Mouse (Mus musculus) liver, embryonic 14.5 days (tissue): ENCODE results near the gene Ccdc61. TPM values are rescaled to one million over a fixed set of nuclear protein-coding genes. Genes with fewer than 3 reads are reported as not detected.

Experiments
- ATAC-seq: fragments of 200-750 bp; cut with Nextera tagmentation; 2 replicates; pipeline ENCODE4 v1.8.0; 2017; ENCODE audit warnings: moderate number of reproducible peaks, mild to moderate bottlenecking, moderate library complexity; ENCODE audit not compliant: insufficient read depth
- DNase-seq, 3 experiments: peaks; one replicate each; pipeline ENCODE4 v3.0.0-alpha.2; 2012 to 2013; ENCODE audit warnings: low read depth in 3 of 3, low spot score in 3 of 3
- H3K27ac ChIP-seq: fragments of 300-500 bp; sonication (generic); 2 replicates; pipeline ENCODE4 v1.5.1; 2014; ENCODE audit warnings: moderate library complexity, mild to moderate bottlenecking, control low read depth, inconsistent platforms
- H3K27me3 ChIP-seq: fragments of 300-500 bp; sonication (generic); 2 replicates; pipeline ENCODE4 v1.6.1; 2014; ENCODE audit warnings: mild to moderate bottlenecking, low read length, moderate library complexity; ENCODE audit not compliant: control insufficient read depth, insufficient read depth
- H3K36me3 ChIP-seq: fragments of 300-500 bp; sonication (generic); replicated peaks from 2 replicates; pipeline ENCODE4 v1.6.1; 2014; ENCODE audit warnings: low read depth; ENCODE audit not compliant: control insufficient read depth, insufficient read depth
- H3K4me1 ChIP-seq, 2 experiments: fragments of 200-500 bp in 1 of 2; fragments of 300-500 bp in 1 of 2; sonication (generic) in 1 of 2; replicated peaks; 2 replicates each; pipeline ENCODE4 v1.6.1; 2012 to 2014; ENCODE audit warnings: antibody characterized with exemption in 1 of 2, inconsistent platforms in 1 of 2, low read length in 1 of 2; ENCODE audit not compliant: control insufficient read depth in 2 of 2, insufficient read depth in 2 of 2
- H3K4me2 ChIP-seq: fragments of 300-500 bp; sonication (generic); 2 replicates; pipeline ENCODE4 v1.6.1; 2014; ENCODE audit warnings: low read depth, mild to moderate bottlenecking, control low read depth, moderate library complexity
- H3K4me3 ChIP-seq, 2 experiments: fragments of 200-500 bp in 1 of 2; fragments of 300-500 bp in 1 of 2; sonication (generic) in 1 of 2; 2 replicates each; pipeline ENCODE4 v1.5.1; 2012 to 2014; ENCODE audit warnings: low read depth in 2 of 2, low read length in 2 of 2, mild to moderate bottlenecking in 2 of 2, control low read depth in 1 of 2, inconsistent platforms in 1 of 2, moderate library complexity in 1 of 2; ENCODE audit not compliant: insufficient read depth in 1 of 2
- H3K9ac ChIP-seq: fragments of 300-500 bp; sonication (generic); replicated peaks from 2 replicates; pipeline ENCODE4 v1.6.1; 2014; ENCODE audit warnings: mild to moderate bottlenecking, control low read depth, moderate library complexity
- H3K9me3 ChIP-seq: fragments of 300-500 bp; sonication (generic); 2 replicates; pipeline ENCODE4 v1.6.1; 2016; ENCODE audit warnings: low read length, mixed read lengths; ENCODE audit not compliant: control insufficient read depth
- CTCF ChIP-seq: IDR thresholded peaks from 2 replicates; pipeline ENCODE4 v1.5.1; 2016; ENCODE audit warnings: antibody characterized with exemption, low read depth, control low read depth
- EP300 ChIP-seq: IDR thresholded peaks from 2 replicates; pipeline ENCODE4 v1.6.1; 2016; ENCODE audit warnings: antibody characterized with exemption, low read depth
- WGBS: fragments of 180-500 bp; shearing (Covaris S2); extraction: QIAGEN DNeasy Blood & Tissue Kit; methylation state at CpG from one replicate; pipeline ENCODE4 v1.1.7; 2014; ENCODE audit not compliant: insufficient replicate concordance; 5-methylcytosine and 5-hydroxymethylcytosine counted together
- polyA plus RNA-seq, 2 experiments: library from polyadenylated mRNA; depleted of rRNA in 1 of 2; stranded (reverse) in 1 of 2; unstranded in 1 of 2; fragments of >200 nt; fragmentation: Nextera tagmentation in 1 of 2; extraction: Ambion mirVana in 1 of 2; gene quantifications; 2 replicates each; pipeline versions ENCODE4 v1.2.1 to v1.2.3; 2012 to 2014

Ccdc61 gene
- polyA plus RNA-seq, 2 experiments = 5.5 to 10.0 TPM

DNA sequence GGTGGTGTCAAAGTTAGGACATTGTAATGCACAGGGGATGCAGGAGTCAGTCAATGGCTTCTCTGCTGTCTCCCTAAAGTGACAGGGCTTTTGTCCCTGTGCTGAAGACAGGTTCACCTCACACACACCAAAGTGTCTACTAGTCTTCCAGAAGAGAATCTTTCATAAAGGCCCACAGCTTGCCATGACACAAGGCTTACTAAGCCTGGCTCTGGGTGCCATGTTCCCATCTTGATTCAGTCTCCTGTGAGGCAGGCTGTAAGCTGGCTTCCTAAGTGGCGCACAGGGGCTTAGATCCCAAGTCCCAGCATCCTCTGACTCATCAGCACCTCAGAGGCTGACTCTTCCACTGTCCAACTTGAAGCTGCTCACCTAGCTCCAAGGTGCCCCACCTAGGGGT lies 23.3 kb downstream of the Ccdc61 start:
- ATAC-seq = no peak
- no peak for DNase-seq
- H3K27me3 ChIP-seq = no peaks in the 10 kb centered on the region
- no peak overlapping the region for H3K4me2 ChIP-seq
- no peaks in the 10 kb centered on the region for H3K4me1 ChIP-seq
- H3K9ac ChIP-seq = no peak overlapping the region
- no peak overlapping the region for H3K27ac ChIP-seq
- 50% methylated on average over 1 of the region's 1 CpGs for WGBS
- H3K9me3 ChIP-seq = no peaks in the 10 kb centered on the region
- TF ChIP-seq CTCF (no peak), EP300 (no peak)
- H3K36me3 ChIP-seq = no peaks in the 10 kb centered on the region
- no peak overlapping the region for H3K4me3 ChIP-seq

DNA sequence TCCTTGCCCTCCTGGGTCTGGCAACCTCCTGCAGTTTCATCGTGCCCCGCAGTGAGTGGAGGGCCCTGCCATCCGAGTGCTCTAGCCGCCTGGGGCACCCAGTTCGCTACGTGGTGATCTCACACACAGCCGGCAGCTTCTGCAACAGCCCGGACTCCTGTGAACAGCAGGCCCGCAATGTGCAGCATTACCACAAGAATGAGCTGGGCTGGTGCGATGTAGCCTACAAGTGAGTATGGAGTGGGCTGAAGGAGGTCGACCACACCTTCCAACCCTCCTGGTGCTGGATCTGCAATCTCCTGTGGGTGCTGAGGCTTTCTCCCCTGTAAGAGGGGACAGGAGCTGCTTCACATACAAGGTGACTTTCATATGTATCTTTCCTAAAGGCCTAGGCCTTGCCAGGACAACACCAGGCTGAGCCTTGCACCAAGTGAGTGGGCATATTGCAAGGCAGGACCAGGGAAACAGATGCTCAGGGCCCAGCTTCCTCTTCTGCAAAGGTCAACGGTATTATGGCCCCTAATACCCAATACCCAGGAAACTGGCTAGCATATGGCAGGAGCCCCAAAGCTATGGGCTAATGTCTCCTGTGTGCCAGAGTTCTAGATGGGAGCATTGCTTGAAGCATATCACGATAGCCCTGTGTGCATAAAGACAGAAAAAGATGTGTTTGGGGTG lies 25.3 kb downstream of the Ccdc61 start:
- 43% methylated on average over 13 of the region's 13 CpGs for WGBS
- TF ChIP-seq CTCF (no peak), EP300 (no peak)
- no peak for ATAC-seq
- Histone ChIP-seq H3K4me2 (no peak overlapping the region), H3K27ac (no peak overlapping the region), H3K4me3 (no peak overlapping the region), H3K27me3 (no peaks in the 10 kb centered on the region), H3K9me3 (no peaks in the 10 kb centered on the region), H3K4me1 (no peaks in the 10 kb centered on the region), H3K36me3 (no peaks in the 10 kb centered on the region), H3K9ac (no peak overlapping the region)
- no peak for DNase-seq

DNA sequence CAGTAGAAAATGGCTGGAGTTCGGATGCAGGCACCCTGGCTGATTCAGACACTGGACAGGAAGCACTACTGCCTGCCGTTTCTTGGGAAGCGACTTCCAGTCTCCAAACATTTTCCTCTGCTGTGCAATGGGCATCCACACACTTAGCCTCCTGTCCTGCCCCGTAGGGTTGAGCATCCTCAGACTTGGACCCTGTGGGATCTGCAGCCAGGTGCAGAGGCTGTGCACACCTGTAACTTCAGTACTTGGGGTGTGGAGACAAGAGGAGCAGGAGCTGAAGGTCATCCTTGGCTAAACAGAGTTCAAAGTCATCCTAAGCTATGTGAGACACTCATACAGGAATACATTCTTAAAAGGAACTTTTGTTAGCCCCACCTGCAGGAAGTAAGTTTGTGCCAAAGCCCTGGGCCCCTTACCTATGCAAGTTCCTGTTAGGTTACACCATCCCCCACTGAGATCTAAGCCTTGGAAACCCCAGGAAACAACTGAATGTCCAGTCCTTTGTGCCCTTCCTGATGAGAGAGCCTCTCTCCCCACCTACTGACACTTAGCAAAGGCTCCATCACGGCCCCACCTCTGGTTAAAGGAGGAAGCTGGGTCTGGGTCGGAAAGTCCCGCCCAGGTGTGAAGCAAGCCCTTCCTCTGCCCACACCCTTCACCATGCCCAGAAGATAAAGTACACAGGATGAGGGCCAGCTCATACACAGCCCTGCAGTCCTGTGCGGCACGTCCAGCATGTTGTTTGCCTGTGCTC lies 26.0 kb downstream of the Ccdc61 start:
- ATAC-seq = peak; percentile 43; the same call in 1 of the 2 replicates
- H3K4me3 ChIP-seq = no peak overlapping the region
- no peak overlapping the region for H3K27ac ChIP-seq
- H3K27me3 ChIP-seq = no peaks in the 10 kb centered on the region
- 29% methylated on average over 9 of the region's 9 CpGs for WGBS
- H3K4me1 ChIP-seq = no peaks in the 10 kb centered on the region
- TF ChIP-seq CTCF (no peak), EP300 (no peak)
- no peak overlapping the region for H3K4me2 ChIP-seq
- H3K9ac ChIP-seq = no peak overlapping the region
- no peak for DNase-seq
- H3K36me3 ChIP-seq = no peaks in the 10 kb centered on the region
- H3K9me3 ChIP-seq = no peaks in the 10 kb centered on the region

DNA sequence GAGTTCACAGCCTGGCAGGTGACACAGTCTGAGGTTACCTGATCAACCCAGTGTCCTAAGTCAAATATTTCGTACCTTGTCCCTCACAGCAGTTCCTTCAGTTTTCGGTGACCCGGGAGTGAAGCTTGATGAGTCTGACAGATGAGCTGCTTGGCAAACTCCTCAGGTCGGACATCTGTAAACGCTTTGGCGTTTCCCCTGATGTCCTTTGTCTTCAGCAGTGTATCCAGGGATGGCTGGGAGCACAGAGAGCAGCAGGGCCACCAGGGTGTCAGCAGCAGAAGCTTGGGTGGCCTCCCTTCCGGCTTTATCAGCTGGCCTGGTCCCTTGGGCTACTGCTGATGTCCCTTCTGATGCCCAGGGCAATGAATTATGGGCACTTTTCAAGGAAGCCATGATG lies 31.5 kb downstream of the Ccdc61 start:
- TF ChIP-seq CTCF (no peak), EP300 (no peak)

DNA sequence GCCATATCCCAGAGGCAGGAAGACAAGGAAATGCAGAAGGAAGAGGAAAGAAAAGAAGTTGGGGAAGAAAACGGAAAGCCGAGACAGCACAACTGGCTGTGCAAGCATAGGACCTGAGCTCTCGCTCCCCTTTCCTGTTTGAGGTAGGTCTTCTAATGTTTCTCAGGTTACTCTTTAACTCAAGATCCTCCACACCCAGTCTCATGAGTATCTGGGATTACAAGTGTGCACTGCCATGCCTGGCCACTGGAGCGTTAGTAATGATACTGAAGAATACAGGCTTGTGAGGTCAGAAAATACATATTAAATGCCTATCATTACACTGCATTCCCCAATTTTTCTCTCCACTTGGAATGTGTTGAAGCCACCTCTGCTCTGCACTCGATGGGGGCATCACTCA lies 34.8 kb downstream of the Ccdc61 start:
- Histone ChIP-seq H3K27me3 (peaks cover 4% of the 10 kb centered on the region), H3K4me3 (no peak overlapping the region), H3K27ac (no peak overlapping the region), H3K36me3 (no peaks in the 10 kb centered on the region), H3K9me3 (no peaks in the 10 kb centered on the region), H3K9ac (no peak overlapping the region), H3K4me2 (no peak overlapping the region), H3K4me1 (0 out of 4 replicates have a peak, but pooled peaks cover 0 to 2% of the 10 kb centered on the region in 2 experiments)
- ATAC-seq (no peak), DNase-seq (no peak)
- WGBS = 71% methylated on average over 5 of the region's 5 CpGs
- TF ChIP-seq CTCF (no peak), EP300 (no peak)

More for the DNA sequence above, 31.5 kb downstream of the Ccdc61 start:
- Histone ChIP-seq H3K4me2 (no peak overlapping the region), H3K27me3 (no peaks in the 10 kb centered on the region), H3K9me3 (no peaks in the 10 kb centered on the region), H3K9ac (no peak overlapping the region), H3K27ac (no peak overlapping the region), H3K4me1 (no peaks in the 10 kb centered on the region), H3K4me3 (no peak overlapping the region), H3K36me3 (no peaks in the 10 kb centered on the region)
- ATAC-seq (no peak), DNase-seq (no peak)
- WGBS = 48% methylated on average over 7 of the region's 7 CpGs
